Mouse (Mus musculus): Measurements from ENCODE around the gene St6galnac5. TPM values are rescaled to one million over a fixed set of nuclear protein-coding genes. Genes with fewer than 3 reads are reported as not detected.

The St6galnac5 gene
- polyA plus RNA-seq, 1 experiment from 2014 or later: 0.05 TPM

DNA sequence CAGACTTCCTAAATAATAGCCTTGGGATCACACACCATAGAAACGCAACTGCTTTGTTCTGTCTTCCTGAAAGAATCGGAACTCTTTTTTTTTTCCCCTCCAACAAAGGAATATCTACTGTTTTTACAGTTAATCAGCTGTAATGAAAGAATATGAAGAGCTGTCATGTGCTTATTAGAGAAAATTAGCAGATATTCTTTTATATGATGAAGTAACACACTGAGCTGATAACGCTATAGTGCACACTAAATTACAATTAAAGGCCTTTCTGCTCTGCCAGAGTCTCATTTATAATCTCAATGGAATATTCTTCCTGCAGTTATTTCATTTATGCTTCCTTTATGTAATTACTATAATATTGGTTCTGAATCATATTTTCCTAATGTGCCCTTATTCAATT is 139.4 kb downstream of the St6galnac5 start:
- Histone ChIP-seq H3K4me2 (no peak overlapping the region), H3K27me3 (replicated peaks) (no peaks in the 10 kb centered on the region), H3K27ac (no peak overlapping the region), H3K4me3 (no peak overlapping the region), H3K36me3 (no peaks in the 10 kb centered on the region), H3K4me1 (no peaks in the 10 kb centered on the region), H3K9ac (no peak overlapping the region), H3K9me3 (replicated peaks) (no peaks in the 10 kb centered on the region)
- ATAC-seq: no peak
- WGBS (ENCODE audit: insufficient replicate concordance): 80% methylated on average over 3 of the region's 3 CpGs

GRCm38 (mm10) chr3:152841264-152841663 is 140.8 kb downstream of the St6galnac5 start:
- WGBS (ENCODE audit: insufficient replicate concordance): 77% methylated on average over 6 of the region's 6 CpGs

GRCm38 (mm10) chr3:152837938-152838337 is 144.1 kb downstream of the St6galnac5 start:
- no peak overlapping the region for H3K4me3 ChIP-seq
- ATAC-seq: no peak
- H3K9me3 ChIP-seq (replicated peaks): no peaks in the 10 kb centered on the region
- 63% methylated on average over 1 of the region's 1 CpGs for WGBS (ENCODE audit: insufficient replicate concordance)
- no peak overlapping the region for H3K4me2 ChIP-seq
- H3K4me1 ChIP-seq: no peaks in the 10 kb centered on the region
- no peaks in the 10 kb centered on the region for H3K36me3 ChIP-seq
- H3K27me3 ChIP-seq (replicated peaks): no peaks in the 10 kb centered on the region
- H3K9ac ChIP-seq: no peak overlapping the region
- H3K27ac ChIP-seq: no peak overlapping the region

More at GRCm38 (mm10) chr3:152841264-152841663, 140.8 kb downstream of the St6galnac5 start:
- H3K27ac ChIP-seq: no peak overlapping the region
- H3K27me3 ChIP-seq (replicated peaks): no peaks in the 10 kb centered on the region
- H3K4me2 ChIP-seq: no peak overlapping the region
- H3K4me1 ChIP-seq: no peaks in the 10 kb centered on the region
- H3K36me3 ChIP-seq: no peaks in the 10 kb centered on the region
- no peak for ATAC-seq
- no peaks in the 10 kb centered on the region for H3K9me3 ChIP-seq (replicated peaks)
- no peak overlapping the region for H3K4me3 ChIP-seq
- H3K9ac ChIP-seq: no peak overlapping the region

DNA sequence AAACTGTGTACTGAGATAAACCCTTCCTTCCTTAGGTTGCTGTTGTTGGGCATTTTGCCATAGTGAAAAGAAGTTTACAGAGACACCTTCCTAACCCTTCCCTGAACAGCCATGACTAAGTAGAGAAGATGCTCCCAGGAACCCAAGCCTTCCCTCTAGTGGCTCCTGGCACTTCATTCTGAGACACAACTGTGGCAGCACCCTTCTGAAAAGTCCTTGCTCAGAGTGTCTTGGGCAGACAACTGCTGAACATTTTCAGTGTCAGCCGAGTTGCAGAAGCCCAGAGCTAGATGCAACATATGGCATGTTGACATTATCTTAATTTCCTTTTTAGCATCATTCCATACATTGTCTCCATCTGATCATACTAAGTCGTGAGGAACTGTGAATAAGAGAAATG is 144.6 kb downstream of the St6galnac5 start:
- Histone ChIP-seq H3K4me2 (no peak overlapping the region), H3K9me3 (replicated peaks) (no peaks in the 10 kb centered on the region), H3K4me3 (no peak overlapping the region), H3K27me3 (replicated peaks) (no peaks in the 10 kb centered on the region), H3K27ac (no peak overlapping the region), H3K36me3 (no peaks in the 10 kb centered on the region), H3K9ac (no peak overlapping the region), H3K4me1 (no peaks in the 10 kb centered on the region)
- WGBS (ENCODE audit: insufficient replicate concordance): 43% methylated on average over 2 of the region's 2 CpGs
- no peak for ATAC-seq

GRCm38 (mm10) chr3:152832436-152832835 is 149.6 kb downstream of the St6galnac5 start:
- H3K9ac ChIP-seq: no peak overlapping the region
- no peaks in the 10 kb centered on the region for H3K27me3 ChIP-seq (replicated peaks)
- no peaks in the 10 kb centered on the region for H3K9me3 ChIP-seq (replicated peaks)
- ATAC-seq: no peak
- H3K4me3 ChIP-seq: no peak overlapping the region
- H3K36me3 ChIP-seq: no peaks in the 10 kb centered on the region
- H3K4me1 ChIP-seq: no peaks in the 10 kb centered on the region
- H3K27ac ChIP-seq: no peak overlapping the region
- 72% methylated on average over 4 of the region's 4 CpGs for WGBS (ENCODE audit: insufficient replicate concordance)
- no peak overlapping the region for H3K4me2 ChIP-seq

DNA sequence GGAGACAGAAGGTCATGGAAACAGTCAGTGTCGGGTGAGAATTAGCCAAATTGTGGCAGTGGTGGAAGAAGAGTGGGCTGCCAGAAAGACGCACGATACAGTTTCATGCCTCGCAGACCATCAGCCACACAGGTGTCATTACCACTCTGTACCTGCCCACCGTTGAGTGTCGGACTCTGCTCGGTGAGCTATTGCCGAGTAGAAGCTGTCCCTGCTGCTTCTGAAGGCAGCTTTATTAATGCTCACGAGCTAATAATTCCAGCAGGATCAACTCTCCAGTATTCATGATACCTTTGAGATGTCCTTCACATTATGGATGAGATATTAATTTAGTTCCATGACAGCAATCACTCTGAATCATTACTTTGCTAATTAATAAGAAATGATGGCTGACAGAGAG is 150.1 kb downstream of the St6galnac5 start:
- H3K27ac ChIP-seq: no peak overlapping the region
- no peak overlapping the region for H3K4me3 ChIP-seq
- no peak overlapping the region for H3K4me2 ChIP-seq
- 79% methylated on average over 9 of the region's 9 CpGs for WGBS (ENCODE audit: insufficient replicate concordance)
- H3K36me3 ChIP-seq: no peaks in the 10 kb centered on the region
- H3K9me3 ChIP-seq (replicated peaks): no peaks in the 10 kb centered on the region
- ATAC-seq: no peak
- H3K27me3 ChIP-seq (replicated peaks): no peaks in the 10 kb centered on the region
- no peak overlapping the region for H3K9ac ChIP-seq
- no peaks in the 10 kb centered on the region for H3K4me1 ChIP-seq

GRCm38 (mm10) chr3:152831377-152831776 is 150.7 kb downstream of the St6galnac5 start:
- no peak overlapping the region for H3K27ac ChIP-seq
- WGBS (ENCODE audit: insufficient replicate concordance): 67% methylated on average over 3 of the region's 3 CpGs
- ATAC-seq: no peak
- H3K27me3 ChIP-seq (replicated peaks): no peaks in the 10 kb centered on the region
- H3K9me3 ChIP-seq (replicated peaks): no peaks in the 10 kb centered on the region
- H3K36me3 ChIP-seq: no peaks in the 10 kb centered on the region
- H3K9ac ChIP-seq: no peak overlapping the region
- no peaks in the 10 kb centered on the region for H3K4me1 ChIP-seq
- H3K4me2 ChIP-seq: no peak overlapping the region
- no peak overlapping the region for H3K4me3 ChIP-seq

GRCm38 (mm10) chr3:152821202-152821601 is 160.8 kb downstream of the St6galnac5 start:
- no peak overlapping the region for H3K9ac ChIP-seq
- no peaks in the 10 kb centered on the region for H3K36me3 ChIP-seq
- no peak overlapping the region for H3K27ac ChIP-seq
- no peak overlapping the region for H3K4me3 ChIP-seq
- no peak overlapping the region for H3K4me2 ChIP-seq
- no peak for ATAC-seq
- H3K4me1 ChIP-seq: no peaks in the 10 kb centered on the region
- no peaks in the 10 kb centered on the region for H3K9me3 ChIP-seq (replicated peaks)
- WGBS (ENCODE audit: insufficient replicate concordance): 53% methylated on average over 14 of the region's 14 CpGs
- H3K27me3 ChIP-seq (replicated peaks): no peaks in the 10 kb centered on the region

- H3K36me3 ChIP-seq: no peaks in the 10 kb centered on the region
- H3K4me2 ChIP-seq: no peak overlapping the region
- no peaks in the 10 kb centered on the region for H3K4me1 ChIP-seq
- H3K4me3 ChIP-seq: no peak overlapping the region
- WGBS (ENCODE audit: insufficient replicate concordance): 27% methylated on average over 3 of the region's 3 CpGs
- no peak for ATAC-seq
- no peaks in the 10 kb centered on the region for H3K9me3 ChIP-seq (replicated peaks)
- H3K9ac ChIP-seq: no peak overlapping the region
- H3K27me3 ChIP-seq (replicated peaks): no peaks in the 10 kb centered on the region
- no peak overlapping the region for H3K27ac ChIP-seq
Observed at GRCm38 (mm10) chr3:152820406-152820805, 161.6 kb downstream of the St6galnac5 start.

DNA sequence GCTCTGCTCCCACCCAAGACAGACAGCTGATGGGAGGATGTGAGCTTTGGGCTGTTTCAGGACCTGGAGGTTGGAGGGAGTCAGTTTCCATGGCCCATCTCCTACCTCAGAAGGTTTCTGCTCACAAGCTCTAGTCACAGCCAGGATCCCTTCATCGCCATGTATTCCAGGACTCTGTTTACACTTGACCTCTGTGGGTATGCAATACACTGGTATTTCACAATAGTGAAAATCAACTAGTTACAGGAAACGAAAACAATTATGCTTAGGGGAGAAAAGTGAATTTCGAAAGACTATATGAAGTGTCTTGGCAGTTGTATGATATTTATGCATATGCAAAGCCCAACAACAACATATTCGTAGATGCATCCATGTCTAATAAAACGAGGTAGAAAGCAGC is 166.9 kb downstream of the St6galnac5 start:
- Histone ChIP-seq H3K36me3 (no peaks in the 10 kb centered on the region), H3K9ac (no peak overlapping the region), H3K9me3 (replicated peaks) (no peaks in the 10 kb centered on the region; the same call in 1 of the 2 replicates), H3K4me2 (no peak overlapping the region), H3K4me3 (no peak overlapping the region), H3K4me1 (no peaks in the 10 kb centered on the region), H3K27ac (no peak overlapping the region), H3K27me3 (replicated peaks) (no peaks in the 10 kb centered on the region)
- 71% methylated on average over 5 of the region's 5 CpGs for WGBS (ENCODE audit: insufficient replicate concordance)
- no peak for ATAC-seq

DNA sequence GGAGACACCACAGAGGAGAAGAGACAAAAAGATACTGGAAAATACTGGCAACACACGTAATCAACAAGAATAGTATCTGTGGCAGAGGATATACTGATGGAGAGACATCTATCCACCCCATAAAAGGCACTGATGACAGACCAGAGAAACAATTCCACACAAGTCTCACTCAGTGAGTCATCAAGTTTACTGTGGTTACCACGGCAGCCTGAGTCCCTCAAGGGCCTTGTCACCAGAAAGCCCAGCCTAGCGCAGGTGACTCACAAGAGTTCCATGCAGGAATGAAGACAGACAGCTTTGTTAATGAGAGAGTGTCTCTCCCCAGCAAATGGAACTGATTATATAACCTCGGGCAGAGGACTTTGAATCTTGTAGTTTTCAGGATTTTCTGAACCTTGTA is 168.1 kb downstream of the St6galnac5 start:
- H3K4me2 ChIP-seq: no peak overlapping the region

GRCm38 (mm10) chr3:152799738-152800431 is 182.2 kb downstream of the St6galnac5 start:
- H3K4me1 ChIP-seq: no peaks in the 10 kb centered on the region
- ATAC-seq: peak; percentile 86
- H3K9me3 ChIP-seq (replicated peaks): no peaks in the 10 kb centered on the region
- no peaks in the 10 kb centered on the region for H3K27me3 ChIP-seq (replicated peaks)
- 68% methylated on average over 9 of the region's 9 CpGs for WGBS (ENCODE audit: insufficient replicate concordance)
- H3K9ac ChIP-seq: no peak overlapping the region
- H3K27ac ChIP-seq: no peak overlapping the region
- no peak overlapping the region for H3K4me3 ChIP-seq
- no peak overlapping the region for H3K4me2 ChIP-seq
- H3K36me3 ChIP-seq: no peaks in the 10 kb centered on the region

More for the DNA sequence above, 168.1 kb downstream of the St6galnac5 start:
- H3K36me3 ChIP-seq: no peaks in the 10 kb centered on the region
- no peak for ATAC-seq
- H3K9me3 ChIP-seq (replicated peaks): no peaks in the 10 kb centered on the region; the same call in 1 of the 2 replicates
- H3K27ac ChIP-seq: no peak overlapping the region
- no peak overlapping the region for H3K9ac ChIP-seq
- no peaks in the 10 kb centered on the region for H3K4me1 ChIP-seq
- H3K27me3 ChIP-seq (replicated peaks): no peaks in the 10 kb centered on the region
- no peak overlapping the region for H3K4me3 ChIP-seq
- 48% methylated on average over 4 of the region's 4 CpGs for WGBS (ENCODE audit: insufficient replicate concordance)

DNA sequence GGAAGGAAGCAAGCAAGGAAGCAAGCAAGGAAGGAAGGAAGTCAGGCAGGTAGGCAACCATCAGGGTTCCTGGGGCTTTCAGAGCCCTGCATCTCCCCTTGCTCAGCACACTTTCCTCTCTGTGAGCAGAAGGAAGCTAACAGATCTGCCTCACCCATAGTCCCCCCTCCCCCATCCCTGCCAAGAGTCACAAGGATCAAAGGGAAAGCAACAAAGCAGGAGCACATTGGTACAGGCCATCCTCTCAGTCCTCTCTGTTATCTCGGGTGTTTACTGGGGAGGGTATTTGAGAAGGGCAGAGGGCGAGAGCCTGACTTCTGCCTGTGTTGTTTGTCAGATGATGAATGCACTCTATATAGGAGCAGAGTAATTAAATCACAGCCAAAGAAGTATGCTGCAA is 184.7 kb downstream of the St6galnac5 start:
- Histone ChIP-seq H3K4me3 (no peak overlapping the region), H3K9ac (no peak overlapping the region), H3K27ac (no peak overlapping the region), H3K36me3 (0 out of 2 replicates have a peak, but pooled peaks cover 2% of the 10 kb centered on the region), H3K4me1 (no peaks in the 10 kb centered on the region), H3K27me3 (replicated peaks) (no peaks in the 10 kb centered on the region), H3K9me3 (replicated peaks) (no peaks in the 10 kb centered on the region), H3K4me2 (no peak overlapping the region)
- no peak for ATAC-seq
- WGBS (ENCODE audit: insufficient replicate concordance): 42% methylated on average over 2 of the region's 2 CpGs
